Mouse (Mus musculus) MEL (cell line): ENCODE measurements around the gene Usp29. TPM values are rescaled to one million over a fixed set of nuclear protein-coding genes. Genes with fewer than 3 reads are reported as not detected.

Experiments
- DNase-seq: peaks from one replicate; pipeline ENCODE4 v3.0.0; 2011; ENCODE audit warnings: low read depth, low spot score
- H3K27ac ChIP-seq: 2 replicates; pipeline ENCODE4 v1.5.1; 2012; ENCODE audit warnings: low read depth, mild to moderate bottlenecking, control low read depth, low read length, moderate library complexity; ENCODE audit not compliant: control insufficient read depth
- H3K27me3 ChIP-seq, 2 experiments: fragments of 150-350 bp in 1 of 2; sonication (generic) in 1 of 2; 2 replicates each; pipeline ENCODE4 v1.6.1; 2012; ENCODE audit warnings: low read length in 2 of 2, mild to moderate bottlenecking in 2 of 2, improper control_type of control experiment in 1 of 2, moderate library complexity in 1 of 2; ENCODE audit not compliant: insufficient read depth in 2 of 2, control insufficient read depth in 1 of 2
- H3K36me3 ChIP-seq, 2 experiments: 2 replicates each; pipeline ENCODE4 v1.6.1; 2012 to 2014; ENCODE audit warnings: low read length in 2 of 2, improper control_type of control experiment in 1 of 2, inconsistent platforms in 1 of 2, mild to moderate bottlenecking in 1 of 2; ENCODE audit not compliant: insufficient read depth in 2 of 2, control insufficient read depth in 1 of 2
- H3K4me1 ChIP-seq, 2 experiments: fragments of 150-350 bp in 1 of 2; sonication (generic) in 1 of 2; 2 replicates each; pipeline ENCODE4 v1.6.1; 2012; ENCODE audit warnings: low read length in 2 of 2, improper control_type of control experiment in 1 of 2, mild to moderate bottlenecking in 1 of 2; ENCODE audit not compliant: insufficient read depth in 2 of 2, control insufficient read depth in 1 of 2
- H3K4me3 ChIP-seq, 2 experiments: fragments of 150-350 bp in 1 of 2; sonication (generic) in 1 of 2; 2 replicates each; pipeline ENCODE4 v1.5.1; 2012; ENCODE audit warnings: low read depth in 2 of 2, low read length in 2 of 2, mild to moderate bottlenecking in 2 of 2, moderate library complexity in 2 of 2, control low read depth in 1 of 2, improper control_type of control experiment in 1 of 2; ENCODE audit not compliant: control insufficient read depth in 1 of 2, insufficient read depth in 1 of 2
- H3K79me2 ChIP-seq: 2 replicates; pipeline ENCODE4 v1.6.1; 2012; ENCODE audit warnings: mild to moderate bottlenecking, low read length, moderate library complexity; ENCODE audit not compliant: control insufficient read depth, poor library complexity, insufficient read depth
- H3K9ac ChIP-seq: 2 replicates; pipeline ENCODE4 v1.6.1; 2012; ENCODE audit warnings: low read depth, mild to moderate bottlenecking, control low read depth, low read length, moderate library complexity; ENCODE audit not compliant: control insufficient read depth, poor library complexity, severe bottlenecking
- H3K9me3 ChIP-seq: fragments of 150-350 bp; sonication (generic); replicated peaks from 2 replicates; pipeline ENCODE4 v1.6.1; 2012; ENCODE audit warnings: mild to moderate bottlenecking, low read length, improper control_type of control experiment, moderate library complexity; ENCODE audit not compliant: insufficient read depth
- BHLHE40 ChIP-seq: IDR thresholded peaks from 2 replicates; pipeline ENCODE4 v1.6.1; 2012; ENCODE audit warnings: low read depth, mild to moderate bottlenecking, inconsistent platforms, low read length, improper control_type of control experiment, borderline replicate concordance
- CHD1 ChIP-seq: IDR thresholded peaks from 2 replicates; pipeline ENCODE4 v1.6.1; 2012; ENCODE audit warnings: low read depth, mild to moderate bottlenecking, inconsistent platforms, low read length, improper control_type of control experiment
- CTCF ChIP-seq, 3 experiments: IDR thresholded peaks in 2 of 3; conservative IDR thresholded peaks in 1 of 3; 2 replicates each; pipeline ENCODE4 v1.5.1; 2011 to 2012; ENCODE audit warnings: low read length in 3 of 3, low read depth in 2 of 3, mild to moderate bottlenecking in 2 of 3, improper control_type of control experiment in 1 of 3, inconsistent platforms in 1 of 3, mixed read lengths in 1 of 3, moderate library complexity in 1 of 3; ENCODE audit not compliant: control insufficient read depth in 1 of 3, insufficient read depth in 1 of 3, poor library complexity in 1 of 3, severe bottlenecking in 1 of 3
- E2F4 ChIP-seq: IDR thresholded peaks from 2 replicates; pipeline ENCODE4 v1.6.1; 2011; ENCODE audit warnings: low read depth, low read length, improper control_type of control experiment, borderline replicate concordance
- ELF1 ChIP-seq: IDR thresholded peaks from 2 replicates; pipeline ENCODE4 v1.6.1; 2014; ENCODE audit warnings: low read depth, mild to moderate bottlenecking, inconsistent platforms, low read length, improper control_type of control experiment, moderate library complexity
- EP300 ChIP-seq, 2 experiments: IDR thresholded peaks; 2 replicates each; pipeline ENCODE4 v1.6.1; 2011; ENCODE audit warnings: improper control_type of control experiment in 2 of 2, low read length in 2 of 2, low read depth in 1 of 2, mild to moderate bottlenecking in 1 of 2
- ETS1 ChIP-seq: IDR thresholded peaks from 2 replicates; pipeline ENCODE4 v1.6.1; 2012; ENCODE audit warnings: low read depth, mild to moderate bottlenecking, inconsistent platforms, low read length, improper control_type of control experiment, moderate library complexity
- GATA1 ChIP-seq: IDR thresholded peaks from 2 replicates; pipeline ENCODE4 v1.6.1; 2011; ENCODE audit warnings: low read depth, low read length, improper control_type of control experiment
- JUND ChIP-seq: IDR thresholded peaks from 2 replicates; pipeline ENCODE4 v1.6.1; 2011; ENCODE audit warnings: low read depth, mild to moderate bottlenecking, improper control_type of control experiment, low read length
- KAT2A ChIP-seq: conservative IDR thresholded peaks from 2 replicates; pipeline ENCODE4 v1.6.1; 2012; ENCODE audit warnings: low read depth, low read length, improper control_type of control experiment, inconsistent platforms
- MAFK ChIP-seq: IDR thresholded peaks from 2 replicates; pipeline ENCODE4 v1.6.1; 2011; ENCODE audit warnings: low read depth, mild to moderate bottlenecking, low read length, improper control_type of control experiment, borderline replicate concordance
- MEF2A ChIP-seq: IDR thresholded peaks from 2 replicates; pipeline ENCODE4 v1.6.1; 2014; ENCODE audit warnings: low read depth, mild to moderate bottlenecking, inconsistent platforms, low read length, improper control_type of control experiment; ENCODE audit not compliant: poor library complexity, insufficient replicate concordance, severe bottlenecking; ENCODE audit errors: extremely low read depth
- MXI1 ChIP-seq: IDR thresholded peaks from 2 replicates; pipeline ENCODE4 v1.6.1; 2011; ENCODE audit warnings: mild to moderate bottlenecking, low read depth, low read length, improper control_type of control experiment
- MYB ChIP-seq: IDR thresholded peaks from 2 replicates; pipeline ENCODE4 v1.6.1; 2011; ENCODE audit warnings: mild to moderate bottlenecking, low read depth, low read length, improper control_type of control experiment
- POLR2A ChIP-seq, 2 experiments: IDR thresholded peaks; 2 replicates each; pipeline ENCODE4 v1.6.1; 2011 to 2012; ENCODE audit warnings: low read length in 2 of 2, mild to moderate bottlenecking in 2 of 2, control low read depth in 1 of 2, improper control_type of control experiment in 1 of 2, low read depth in 1 of 2, moderate library complexity in 1 of 2; ENCODE audit not compliant: control insufficient read depth in 1 of 2, insufficient read depth in 1 of 2, poor library complexity in 1 of 2
- POLR2AphosphoS2 ChIP-seq: IDR thresholded peaks from 2 replicates; pipeline ENCODE4 v1.6.1; 2011; ENCODE audit warnings: low read length, improper control_type of control experiment
- POLR2AphosphoS5 ChIP-seq: IDR thresholded peaks from 2 replicates; pipeline ENCODE4 v1.6.1; 2012; ENCODE audit warnings: low read depth, borderline replicate concordance, mild to moderate bottlenecking, inconsistent platforms, low read length, moderate library complexity, mixed read lengths
- RAD21 ChIP-seq: IDR thresholded peaks from 2 replicates; pipeline ENCODE4 v1.6.1; 2011; ENCODE audit warnings: mild to moderate bottlenecking, low read depth, low read length, improper control_type of control experiment
- SMC3 ChIP-seq: IDR thresholded peaks from 2 replicates; pipeline ENCODE4 v1.6.1; 2011; ENCODE audit warnings: low read depth, low read length, improper control_type of control experiment
- TAL1 ChIP-seq: IDR thresholded peaks from 2 replicates; pipeline ENCODE4 v1.6.1; 2012; ENCODE audit warnings: mild to moderate bottlenecking, inconsistent platforms, low read length, moderate library complexity, mixed read lengths
- TCF12 ChIP-seq: IDR thresholded peaks from 2 replicates; pipeline ENCODE4 v1.6.1; 2014; ENCODE audit warnings: low read depth, mild to moderate bottlenecking, inconsistent platforms, low read length, improper control_type of control experiment, moderate library complexity
- USF1 ChIP-seq: IDR thresholded peaks from 2 replicates; pipeline ENCODE4 v1.6.1; 2014; ENCODE audit warnings: low read depth, mild to moderate bottlenecking, inconsistent platforms, low read length, improper control_type of control experiment, moderate library complexity
- ZC3H11A ChIP-seq: IDR thresholded peaks from 2 replicates; pipeline ENCODE4 v1.6.1; 2012; ENCODE audit warnings: low read depth, mild to moderate bottlenecking, inconsistent platforms, low read length, improper control_type of control experiment
- ZMIZ1 ChIP-seq: IDR thresholded peaks from 2 replicates; pipeline ENCODE4 v1.6.1; 2012; ENCODE audit warnings: low read depth, mild to moderate bottlenecking, inconsistent platforms, low read length, improper control_type of control experiment, moderate library complexity
- polyA plus RNA-seq, 2 experiments: library from polyadenylated mRNA; stranded (reverse) in 1 of 2; unstranded in 1 of 2; fragments of >175 nt in 1 of 2; fragments of >200 nt in 1 of 2; gene quantifications; 2 replicates each; pipeline versions ENCODE4 v1.2.1 to v1.2.4; 2012; ENCODE audit warnings: low replicate concordance in 2 of 2, low read depth in 1 of 2; ENCODE audit not compliant: insufficient read length in 2 of 2, insufficient read depth in 1 of 2, missing spikeins in 1 of 2
- total RNA-seq: library from RNA; depleted of rRNA; stranded (reverse); fragments of 300-350 nt; gene quantifications from 2 replicates; pipeline ENCODE4 v1.2.3, GENCODE M21; 2012

The Usp29 gene
- total and polyA plus RNA-seq, 3 experiments: not detected

DNA sequence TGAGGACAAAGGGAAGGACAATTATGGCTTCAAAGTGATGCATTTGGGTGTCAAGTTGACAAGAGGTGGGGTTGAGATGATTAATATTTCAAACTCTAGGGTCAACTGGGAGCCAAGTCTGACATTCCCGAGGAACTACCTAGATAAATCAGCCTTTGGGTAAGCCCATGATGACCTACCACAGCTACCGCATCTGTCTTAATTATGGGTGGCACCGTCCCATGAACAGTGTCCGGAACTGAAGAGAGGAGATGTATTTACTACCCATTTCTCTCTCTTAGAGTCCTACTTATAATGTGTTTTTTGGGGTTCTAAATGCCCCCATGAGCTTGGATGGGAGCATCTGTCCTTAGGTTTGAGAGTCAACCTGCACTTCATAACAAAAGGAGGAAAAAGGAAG, 226.2 kb downstream of the Usp29 start:
- no peak overlapping the region for H3K4me3 ChIP-seq
- TF ChIP-seq CTCF (IDR thresholded peaks at IDR 0.05 in 2 of 3, conservative IDR thresholded peaks at IDR 0.05 in 1 of 3; ENCODE audit: control insufficient read depth in 1 of 3, insufficient read depth in 1 of 3, low read depth in 2 of 3, low read length in 3 of 3, poor library complexity in 1 of 3, severe bottlenecking in 1 of 3) (no peak), E2F4 (no peak), POLR2A (IDR thresholded peaks at IDR 0.05; ENCODE audit: control insufficient read depth in 1 of 2, insufficient read depth in 1 of 2, low read depth in 1 of 2, low read length in 2 of 2, poor library complexity in 1 of 2) (no peak), MAFK (no peak), SMC3 (no peak), MXI1 (no peak), ETS1 (no peak), BHLHE40 (no peak), ZC3H11A (no peak)
- no peak for DNase-seq
- H3K36me3 ChIP-seq: no peaks in the 10 kb centered on the region
- no peaks in the 10 kb centered on the region for H3K27me3 ChIP-seq
- H3K79me2 ChIP-seq: no peaks in the 10 kb centered on the region
- H3K4me1 ChIP-seq: no peaks in the 10 kb centered on the region
- no peak overlapping the region for H3K9ac ChIP-seq
- no peaks in the 10 kb centered on the region for H3K9me3 ChIP-seq
- H3K27ac ChIP-seq: no peak overlapping the region

DNA sequence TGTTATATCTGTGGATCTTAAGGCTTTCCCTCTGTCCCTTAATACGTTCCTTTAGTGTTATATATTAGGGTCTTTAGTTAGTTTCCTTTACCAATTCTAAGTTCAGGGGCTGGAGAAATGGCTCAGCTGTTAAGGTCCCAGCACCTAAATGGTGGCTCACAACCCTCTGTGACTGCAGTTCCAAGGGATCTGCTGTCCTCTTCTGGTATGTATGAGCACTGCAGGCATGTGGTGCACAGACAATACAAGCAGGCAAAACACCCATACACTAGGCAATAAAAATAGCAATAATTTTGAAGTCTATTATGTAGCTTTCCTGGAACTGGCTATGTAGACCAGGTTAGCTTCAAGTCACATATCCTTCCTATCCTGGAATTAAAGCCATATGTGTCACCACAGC, 228.2 kb downstream of the Usp29 start:
- no peak overlapping the region for H3K27ac ChIP-seq
- no peaks in the 10 kb centered on the region for H3K36me3 ChIP-seq
- TF ChIP-seq TAL1 (no peak), TCF12 (no peak), JUND (no peak), POLR2AphosphoS2 (no peak), RAD21 (no peak)
- no peak for DNase-seq
- H3K27me3 ChIP-seq: no peaks in the 10 kb centered on the region
- H3K9me3 ChIP-seq: no peaks in the 10 kb centered on the region
- no peak overlapping the region for H3K9ac ChIP-seq
- no peaks in the 10 kb centered on the region for H3K4me1 ChIP-seq
- no peaks in the 10 kb centered on the region for H3K79me2 ChIP-seq
- H3K4me3 ChIP-seq: no peak overlapping the region

DNA sequence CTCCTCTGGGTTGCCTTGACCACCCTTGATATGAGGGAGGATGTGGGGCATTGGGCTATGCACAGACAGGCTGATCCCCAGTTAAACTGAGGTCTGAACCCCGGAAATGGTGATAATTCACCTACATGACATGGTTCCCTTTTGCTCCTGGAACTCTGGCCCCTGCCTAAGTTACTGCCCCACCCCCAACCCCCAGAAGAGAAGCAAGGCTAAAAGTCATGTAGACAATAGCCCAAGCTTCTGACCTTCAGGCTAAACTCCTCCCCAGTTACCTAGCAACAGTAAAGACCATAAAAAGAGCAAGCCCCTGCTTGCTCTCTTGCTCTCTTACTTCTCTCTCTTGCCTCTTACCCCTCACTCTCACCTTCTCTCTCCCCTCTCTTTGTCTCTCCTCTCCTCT, 243.2 kb downstream of the Usp29 start:
- TF ChIP-seq GATA1 (no peak), POLR2A (IDR thresholded peaks at IDR 0.05; ENCODE audit: control insufficient read depth in 1 of 2, insufficient read depth in 1 of 2, low read depth in 1 of 2, low read length in 2 of 2, poor library complexity in 1 of 2) (no peak), KAT2A (no peak), MEF2A (no peak), TCF12 (no peak), ELF1 (no peak), TAL1 (no peak), EP300 (IDR thresholded peaks at IDR 0.05; ENCODE audit: low read depth in 1 of 2, low read length in 2 of 2) (no peak), CHD1 (no peak), POLR2AphosphoS2 (no peak), SMC3 (no peak), BHLHE40 (no peak), POLR2AphosphoS5 (no peak), JUND (no peak), USF1 (no peak), CTCF (IDR thresholded peaks at IDR 0.05 in 2 of 3, conservative IDR thresholded peaks at IDR 0.05 in 1 of 3; ENCODE audit: control insufficient read depth in 1 of 3, insufficient read depth in 1 of 3, low read depth in 2 of 3, low read length in 3 of 3, poor library complexity in 1 of 3, severe bottlenecking in 1 of 3) (no peak), ZMIZ1 (no peak), ZC3H11A (no peak), MYB (no peak)
- no peak overlapping the region for H3K4me3 ChIP-seq
- no peaks in the 10 kb centered on the region for H3K79me2 ChIP-seq
- no peak overlapping the region for H3K27ac ChIP-seq
- H3K4me1 ChIP-seq: no peaks in the 10 kb centered on the region
- no peak overlapping the region for H3K9ac ChIP-seq
- no peak for DNase-seq
- H3K9me3 ChIP-seq: no peaks in the 10 kb centered on the region
- H3K36me3 ChIP-seq: no peaks in the 10 kb centered on the region
- H3K27me3 ChIP-seq: no peaks in the 10 kb centered on the region; a peak in 1 of 4 replicates
